Mouse (Mus musculus): ENCODE data around the gene Zbtb1.
A peak's percentile ranks its signal among the peaks of the same experiment; 100 is the strongest.
"Not testable (repeated sequence)": the region's sequence is repeated elsewhere in the genome, so short reads cannot be mapped to it uniquely, and the experiment has no call there.

The Zbtb1 gene

DNA sequence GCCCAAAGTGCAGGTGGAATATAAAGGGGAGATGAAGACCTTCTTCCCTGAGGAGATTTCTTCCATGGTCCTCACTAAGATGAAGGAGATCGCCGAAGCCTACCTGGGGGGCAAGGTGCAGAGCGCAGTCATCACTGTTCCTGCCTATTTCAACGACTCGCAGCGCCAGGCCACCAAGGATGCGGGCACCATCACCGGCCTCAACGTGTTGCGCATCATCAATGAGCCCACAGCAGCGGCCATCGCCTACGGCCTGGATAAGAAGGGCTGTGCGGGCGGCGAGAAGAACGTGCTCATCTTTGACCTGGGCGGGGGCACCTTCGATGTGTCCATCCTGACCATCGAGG is 34.7 kb downstream of the Zbtb1 start:
- peak; percentile 9 for DNase-seq (ENCODE audit: extremely low spot score)

DNA sequence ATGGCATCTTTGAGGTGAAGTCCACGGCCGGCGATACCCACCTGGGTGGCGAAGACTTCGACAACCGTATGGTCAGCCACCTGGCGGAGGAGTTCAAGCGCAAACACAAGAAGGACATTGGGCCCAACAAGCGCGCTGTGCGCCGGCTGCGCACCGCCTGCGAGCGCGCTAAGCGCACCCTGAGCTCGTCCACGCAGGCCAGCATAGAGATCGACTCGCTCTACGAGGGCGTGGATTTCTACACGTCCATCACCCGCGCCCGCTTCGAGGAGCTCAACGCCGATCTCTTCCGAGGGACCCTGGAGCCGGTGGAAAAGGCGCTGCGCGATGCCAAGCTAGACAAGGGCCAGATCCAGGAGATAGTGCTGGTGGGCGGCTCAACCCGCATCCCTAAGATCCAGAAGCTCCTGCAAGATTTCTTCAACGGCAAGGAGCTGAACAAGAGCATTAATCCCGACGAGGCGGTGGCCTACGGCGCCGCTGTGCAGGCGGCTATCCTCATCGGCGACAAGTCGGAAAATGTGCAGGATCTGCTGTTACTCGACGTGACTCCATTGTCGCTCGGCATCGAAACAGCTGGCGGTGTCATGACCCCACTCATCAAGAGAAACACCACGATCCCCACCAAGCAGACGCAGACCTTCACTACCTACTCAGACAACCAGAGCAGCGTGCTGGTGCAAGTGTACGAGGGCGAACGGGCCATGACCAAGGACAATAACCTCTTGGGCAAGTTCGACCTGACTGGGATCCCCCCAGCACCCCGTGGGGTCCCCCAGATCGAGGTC is 35.3 kb downstream of the Zbtb1 start:
- peak; percentile 48 for DNase-seq (ENCODE audit: extremely low spot score)

DNA sequence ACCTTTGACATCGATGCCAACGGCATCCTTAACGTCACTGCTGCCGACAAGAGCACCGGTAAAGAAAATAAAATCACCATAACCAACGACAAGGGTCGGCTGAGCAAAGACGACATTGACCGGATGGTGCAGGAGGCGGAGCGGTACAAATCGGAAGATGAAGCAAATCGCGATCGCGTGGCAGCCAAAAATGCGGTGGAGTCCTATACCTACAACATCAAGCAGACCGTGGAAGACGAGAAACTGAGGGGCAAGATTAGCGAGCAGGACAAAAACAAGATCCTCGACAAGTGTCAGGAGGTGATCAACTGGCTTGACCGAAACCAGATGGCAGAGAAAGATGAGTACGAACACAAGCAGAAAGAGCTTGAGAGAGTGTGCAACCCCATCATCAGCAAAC is 35.9 kb downstream of the Zbtb1 start:
- DNase-seq (ENCODE audit: extremely low spot score): peak; percentile 43

DNA sequence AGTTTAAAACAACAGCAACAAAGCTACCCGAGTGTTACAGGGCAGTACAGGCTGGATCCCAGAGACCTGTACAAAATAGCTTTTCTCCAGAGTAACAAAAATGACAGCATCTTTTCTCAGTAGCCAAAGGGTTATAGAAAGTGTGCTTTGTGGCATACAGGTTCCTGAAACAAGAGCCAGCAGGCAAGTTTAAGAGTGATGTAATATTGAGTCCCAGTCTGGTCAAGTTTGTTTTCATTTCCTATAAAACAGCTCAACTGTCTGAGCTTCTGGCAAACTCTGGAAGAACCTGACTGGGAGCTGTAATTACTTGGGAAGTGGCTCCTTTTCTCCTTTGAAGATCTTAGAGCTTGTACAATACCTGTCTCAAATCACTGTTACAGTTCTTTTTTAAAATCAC is 37.1 kb downstream of the Zbtb1 start:
- DNase-seq (ENCODE audit: extremely low spot score): peak; percentile 14

DNA sequence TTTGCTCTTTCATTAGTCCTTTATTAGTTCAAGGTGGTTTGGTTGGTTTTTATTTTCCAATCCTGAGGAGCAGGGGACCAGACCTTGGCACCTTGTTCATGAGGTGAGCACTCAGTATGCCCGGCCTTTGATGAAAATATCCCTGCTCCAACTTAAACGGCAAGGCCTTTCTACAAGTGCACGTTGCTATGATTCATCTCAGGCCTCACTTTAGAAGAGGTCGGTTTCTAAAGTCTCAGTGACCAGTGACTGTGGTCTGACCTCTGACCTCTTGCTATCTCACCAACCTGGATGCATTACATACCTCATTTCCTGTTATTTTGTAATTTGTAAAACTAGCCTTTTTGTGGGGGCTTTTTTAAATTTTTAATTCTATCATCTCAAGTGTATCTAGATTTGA is 39.1 kb downstream of the Zbtb1 start:
- DNase-seq (ENCODE audit: extremely low spot score): no peak

DNA sequence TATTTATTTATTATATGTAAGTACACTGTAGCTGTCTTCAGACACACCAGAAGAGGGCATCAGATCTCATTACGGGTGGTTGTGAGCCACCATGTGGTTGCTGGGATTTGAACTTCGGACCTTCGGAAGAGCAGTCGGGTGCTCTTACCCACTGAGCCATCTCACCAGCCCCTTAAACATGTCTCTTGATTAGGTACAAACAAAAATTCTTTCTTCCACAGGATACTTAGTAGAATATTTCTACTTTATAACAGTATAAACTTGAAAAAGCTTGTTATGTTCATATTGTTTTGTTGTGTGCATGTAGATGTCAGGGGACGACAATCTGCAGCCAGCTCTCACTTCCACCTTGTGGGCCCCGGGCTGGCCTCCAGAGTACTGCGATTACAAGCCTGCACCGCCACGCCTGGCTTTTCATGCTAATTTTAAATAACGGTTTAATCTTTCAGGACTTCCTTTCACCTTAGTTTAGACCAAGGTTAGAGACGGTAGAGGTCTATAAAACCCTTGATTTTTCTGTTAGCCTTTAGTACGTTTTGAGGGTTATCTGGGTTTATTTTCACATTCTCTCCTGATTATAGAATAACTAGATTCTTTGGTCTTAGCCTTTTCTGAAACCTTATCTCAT is 45.4 kb downstream of the Zbtb1 start:
- DNase-seq (ENCODE audit: extremely low spot score): no peak

DNA sequence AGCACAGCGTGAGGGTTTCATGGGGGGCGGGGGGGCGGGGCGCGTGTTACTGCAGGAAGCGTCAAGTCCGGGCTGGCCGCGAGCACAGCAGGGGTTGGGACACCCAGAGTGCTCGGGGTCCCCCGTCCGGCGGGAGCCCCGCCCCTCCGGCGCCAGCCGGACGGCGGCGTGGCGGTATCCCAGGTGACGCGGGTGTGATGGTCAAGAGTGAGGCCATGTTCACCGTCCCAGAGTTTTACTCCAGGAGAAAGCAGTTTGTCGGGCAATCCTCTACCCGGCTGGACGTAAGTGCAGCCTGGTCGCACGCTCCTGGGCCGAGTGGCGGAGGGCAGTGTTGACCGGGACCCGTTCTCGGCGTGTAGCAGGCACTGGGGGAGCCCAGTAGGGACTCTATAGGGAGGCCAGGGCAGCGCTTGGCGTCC is 47.4 kb downstream of the Zbtb1 start, which contains the start of gene Ppp1r36:
TSS of gene Ppp1r36 (plus strand) at position 106 of the 422 bp plus-strand sequence.
- DNase-seq (ENCODE audit: extremely low spot score): peak; percentile 55

DNA sequence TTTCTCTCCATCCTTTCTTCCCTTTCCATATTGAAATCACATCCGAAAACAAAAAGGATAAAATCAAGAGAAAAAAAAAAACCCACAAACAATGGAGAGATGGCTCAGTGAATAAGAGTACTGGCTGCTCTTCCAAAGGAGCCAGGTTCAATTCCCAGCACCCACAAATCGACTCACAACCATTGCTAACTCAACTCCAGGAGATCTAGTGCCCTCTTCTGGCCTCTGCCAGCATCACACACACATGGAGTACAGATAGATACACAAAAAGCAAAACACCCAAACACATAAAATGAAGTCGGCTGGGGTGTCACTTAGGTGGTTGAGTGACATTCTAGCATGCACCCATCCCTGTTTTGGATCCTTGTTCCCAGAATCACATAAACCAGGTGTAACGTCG is 48.3 kb downstream of the Zbtb1 start:
- DNase-seq (ENCODE audit: extremely low spot score): no peak

DNA sequence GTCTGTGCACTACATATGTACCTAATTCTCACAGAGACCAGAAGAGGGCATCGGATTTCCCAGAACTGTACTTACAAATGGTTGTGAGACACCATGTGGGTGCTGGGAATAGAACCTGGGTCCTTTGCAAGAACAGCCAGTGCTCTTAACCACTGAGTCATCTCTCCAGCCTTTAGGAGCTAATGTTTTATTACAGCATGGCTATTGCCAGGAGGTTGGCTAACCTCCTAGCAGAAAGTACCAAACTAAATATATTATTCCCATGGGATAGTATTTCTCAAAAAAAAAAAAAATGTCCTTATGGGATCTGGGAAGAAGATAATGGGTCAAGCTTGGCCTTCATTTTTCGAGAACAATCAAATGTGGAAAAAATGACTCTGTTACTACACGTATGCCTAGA is 55.2 kb downstream of the Zbtb1 start:
- no peak for DNase-seq (ENCODE audit: extremely low spot score)

DNA sequence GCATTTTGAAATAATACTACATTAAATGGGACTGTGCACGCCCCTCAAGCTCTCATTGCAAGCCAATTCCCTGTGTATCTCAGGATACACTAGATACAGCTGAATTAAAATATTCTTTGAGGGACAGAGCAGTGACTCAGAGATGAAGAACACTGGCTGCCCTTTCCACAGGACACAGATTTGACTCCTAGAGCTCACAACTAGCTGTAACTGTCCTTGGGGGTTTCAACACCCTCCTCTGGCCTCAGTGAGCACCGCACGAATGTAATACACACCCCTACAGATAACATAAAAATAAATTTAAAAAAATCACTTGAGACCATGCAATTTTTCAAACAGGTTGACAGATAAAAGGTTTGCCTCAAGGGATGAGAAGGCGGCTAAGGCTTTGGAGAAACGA is 57.5 kb downstream of the Zbtb1 start:
- DNase-seq (ENCODE audit: extremely low spot score): no peak

DNA sequence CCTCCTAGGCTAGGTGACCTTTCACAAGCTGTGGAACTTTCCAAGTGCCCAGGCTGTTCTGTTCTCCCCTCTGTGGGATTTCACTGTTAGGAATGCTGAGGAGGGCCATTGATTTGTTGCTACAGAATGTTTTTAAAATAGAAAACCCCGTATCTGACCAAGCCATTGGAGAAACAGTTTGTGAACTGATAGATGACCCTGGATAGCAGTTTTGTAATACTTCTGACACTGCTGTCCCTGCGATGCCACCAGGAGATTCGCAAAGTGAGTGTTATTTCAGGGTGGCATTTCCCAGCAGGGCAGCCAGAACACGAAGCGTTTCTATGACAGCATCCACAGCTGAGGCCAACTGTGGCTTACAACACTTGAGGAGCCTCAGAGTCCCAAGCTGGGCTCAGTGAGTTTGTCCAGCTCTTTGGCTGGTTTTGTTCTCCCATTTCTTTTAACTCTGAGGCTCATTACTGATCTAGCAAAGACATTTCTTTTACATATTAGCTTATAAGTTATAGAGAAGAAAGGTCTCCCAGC is 60.9 kb downstream of the Zbtb1 start:
- DNase-seq (ENCODE audit: extremely low spot score): no peak

DNA sequence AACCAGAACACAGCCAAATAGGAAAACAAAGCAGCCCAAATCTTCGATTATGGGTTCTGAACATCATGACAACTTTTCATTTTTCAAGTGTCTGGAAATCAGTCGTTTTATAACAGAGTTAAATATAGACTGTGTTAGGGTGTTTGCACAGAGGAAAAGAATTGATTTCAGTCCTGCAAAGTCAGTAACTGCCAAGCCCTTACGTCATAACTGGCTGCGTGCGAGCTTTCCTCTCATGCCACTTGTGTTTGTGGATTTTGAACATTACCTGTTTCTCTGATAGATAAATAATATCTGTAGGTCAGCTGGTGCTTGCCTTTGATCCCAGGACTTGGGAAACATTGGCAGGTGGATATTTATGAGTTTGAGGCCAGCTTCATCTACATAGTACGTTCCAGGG is 61.4 kb downstream of the Zbtb1 start:
- DNase-seq (ENCODE audit: extremely low spot score): no peak

DNA sequence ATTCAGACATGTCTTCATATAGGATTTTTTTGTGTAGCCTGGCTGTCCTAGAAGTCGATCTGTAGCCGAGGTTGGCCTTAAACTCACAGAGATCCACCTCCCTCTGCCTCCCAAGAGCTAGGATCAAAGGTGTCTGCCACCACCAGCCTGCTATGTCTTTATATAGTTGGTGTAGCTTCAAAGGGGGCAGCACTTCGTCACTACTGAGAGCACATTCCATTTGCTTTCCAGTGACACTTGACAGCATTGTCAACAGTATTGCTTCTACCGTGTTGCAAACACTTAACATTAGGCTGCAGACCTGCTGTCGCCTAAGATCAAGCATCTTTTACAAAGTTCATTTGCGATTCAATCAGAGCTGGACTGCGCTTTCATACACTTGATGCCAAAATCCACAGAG is 64.0 kb downstream of the Zbtb1 start:
- DNase-seq (ENCODE audit: extremely low spot score): no peak

DNA sequence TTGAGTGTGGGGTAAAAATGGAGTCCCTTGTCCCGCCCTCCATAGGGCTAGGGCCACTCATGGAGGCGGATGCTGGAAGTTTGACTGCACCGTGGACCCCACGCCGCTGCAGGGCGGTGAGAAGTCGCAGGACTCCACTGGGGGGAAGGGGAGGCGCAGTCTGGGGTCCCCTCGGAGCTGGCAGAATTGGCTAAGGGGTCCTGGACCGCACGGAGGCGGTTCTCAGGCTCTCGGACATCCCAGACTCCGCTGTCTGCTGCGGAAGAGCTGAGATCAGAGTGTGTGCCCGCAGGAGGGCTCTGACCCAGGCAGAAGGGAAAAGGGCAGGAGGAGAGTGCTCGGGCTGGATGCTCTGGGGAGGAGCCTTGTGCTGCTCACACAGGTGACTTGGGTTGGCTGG is 65.0 kb downstream of the Zbtb1 start:
- DNase-seq (ENCODE audit: extremely low spot score): peak; percentile 36

DNA sequence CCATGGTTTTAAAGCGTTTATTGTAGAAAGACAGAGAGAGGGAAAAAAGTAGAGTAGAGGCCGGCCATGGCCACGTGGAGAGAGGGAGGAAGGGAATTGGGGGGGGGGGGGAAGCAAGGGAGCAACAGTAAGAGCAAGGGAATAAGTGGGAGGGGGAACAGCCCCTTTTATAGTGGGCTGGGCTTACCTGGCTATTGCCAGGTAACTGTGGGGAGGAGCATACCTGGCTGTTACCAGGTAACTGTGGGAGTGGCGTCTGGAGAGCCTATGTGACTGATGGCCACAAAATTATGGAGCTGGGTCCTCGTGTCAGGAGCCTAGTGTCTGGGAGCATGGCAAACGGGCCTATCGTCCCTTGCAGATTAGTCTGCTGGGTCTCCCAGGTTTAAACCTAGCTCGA is 65.5 kb downstream of the Zbtb1 start:
- no peak for DNase-seq (ENCODE audit: extremely low spot score)

DNA sequence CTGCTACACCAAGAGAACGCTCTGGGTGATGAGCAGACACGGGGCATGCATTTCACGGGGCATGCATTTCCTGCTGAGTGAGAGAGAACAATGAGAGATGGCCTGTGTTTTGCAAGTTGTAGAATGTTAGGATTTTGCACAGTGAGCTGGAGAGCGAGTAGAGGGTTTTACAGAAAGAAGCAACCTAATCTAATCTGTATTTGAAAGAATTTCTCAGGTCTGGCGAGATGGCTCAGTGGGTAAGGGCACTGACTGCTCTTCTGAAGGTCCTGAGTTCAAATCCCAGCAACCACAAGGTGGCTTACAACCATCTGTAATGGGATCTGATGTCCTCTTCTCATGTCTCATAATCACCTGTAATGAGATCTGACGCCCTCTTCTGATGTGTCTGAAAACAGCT is 73.4 kb downstream of the Zbtb1 start:
- not testable (repeated sequence) for DNase-seq (ENCODE audit: extremely low spot score)

DNA sequence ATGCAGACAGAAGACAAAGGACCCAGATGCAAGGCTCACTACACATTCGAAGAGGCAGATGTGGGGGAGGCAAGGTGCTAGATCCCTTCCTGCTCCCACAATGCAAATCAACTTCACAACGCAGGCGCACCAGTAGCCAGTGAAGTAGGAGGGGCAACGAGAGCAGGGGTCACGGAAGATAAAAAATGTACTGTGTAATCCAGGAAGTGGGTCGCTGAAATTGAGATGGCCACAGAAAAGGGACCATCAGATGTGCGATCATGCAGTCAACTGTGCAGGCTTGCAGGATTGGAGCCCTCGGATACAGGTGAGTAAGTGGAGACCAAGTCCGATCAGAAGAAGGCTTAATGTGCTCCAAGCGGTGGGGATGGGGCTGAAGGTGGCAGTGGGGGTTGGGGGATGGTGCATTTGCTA is 74.3 kb downstream of the Zbtb1 start:
- no peak for DNase-seq (ENCODE audit: extremely low spot score)

DNA sequence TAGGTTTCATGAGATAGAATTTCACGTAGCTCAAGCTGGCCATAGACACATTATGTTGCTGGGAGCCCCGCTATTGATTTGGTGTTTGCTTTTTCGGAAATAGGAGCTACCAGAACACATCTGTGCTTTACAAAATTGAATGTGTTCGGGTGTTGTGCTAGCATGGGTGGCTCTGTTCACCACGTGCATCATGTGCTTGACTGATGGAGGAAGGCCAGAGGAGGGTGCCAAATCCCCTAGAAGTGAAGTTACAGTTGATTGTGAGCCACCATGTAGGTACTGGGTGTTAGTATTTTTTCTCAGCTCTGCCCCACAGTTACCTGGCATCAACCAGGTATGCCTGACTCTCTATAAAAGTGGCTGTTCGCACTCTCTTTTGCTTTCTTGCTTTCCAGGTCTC is 74.8 kb downstream of the Zbtb1 start:
- DNase-seq (ENCODE audit: extremely low spot score): no peak

DNA sequence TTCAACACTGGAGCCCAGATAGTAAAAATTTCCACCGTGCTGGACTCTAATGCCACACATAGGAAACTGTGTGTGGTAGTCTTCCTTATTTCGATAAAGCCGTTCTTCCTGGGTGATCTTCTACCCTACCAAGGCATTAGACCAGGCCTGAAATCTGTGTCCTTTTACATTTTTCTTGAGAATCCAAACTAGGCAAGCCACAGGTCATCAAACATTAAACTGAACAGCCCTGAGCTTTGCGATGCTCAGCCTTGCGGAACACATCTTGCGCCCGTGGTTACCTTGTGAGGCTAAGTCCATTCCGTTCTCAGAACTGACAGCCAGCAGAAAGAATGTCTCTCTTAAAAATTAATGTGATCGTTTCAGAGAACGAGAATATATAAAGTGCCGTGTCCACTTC is 76.1 kb downstream of the Zbtb1 start:
- no peak for DNase-seq (ENCODE audit: extremely low spot score)
